Mouse (Mus musculus) CH12.LX (cell line): ENCODE measurements around the gene Srr. TPM values are rescaled to one million over a fixed set of nuclear protein-coding genes. Genes with fewer than 3 reads are reported as not detected.

Experiments
- DNase-seq: peaks from one replicate; pipeline ENCODE4 v3.0.0-alpha.2; 2013; ENCODE audit errors: extremely low read depth
- H3K27ac ChIP-seq: 2 replicates; pipeline ENCODE4 v1.5.1; 2012; ENCODE audit warnings: low read depth, mild to moderate bottlenecking, control low read depth, moderate library complexity; ENCODE audit not compliant: insufficient read depth
- H3K27me3 ChIP-seq: replicated peaks from 2 replicates; pipeline ENCODE3; 2012; ENCODE audit warnings: inconsistent platforms
- H3K36me3 ChIP-seq, 2 experiments: replicated peaks in 1 of 2; 2 replicates each; pipeline versions ENCODE3 to v1.6.1; 2012; ENCODE audit warnings: inconsistent platforms in 1 of 2, low read length in 1 of 2, mild to moderate bottlenecking in 1 of 2, mixed read lengths in 1 of 2, moderate library complexity in 1 of 2; ENCODE audit not compliant: control insufficient read depth in 1 of 2, insufficient read depth in 1 of 2
- H3K4me1 ChIP-seq, 2 experiments: 2 replicates each; pipeline ENCODE4 v1.6.1; 2012; ENCODE audit warnings: inconsistent platforms in 1 of 2, moderate library complexity in 1 of 2; ENCODE audit not compliant: insufficient read depth in 2 of 2, control insufficient read depth in 1 of 2
- H3K4me2 ChIP-seq: 2 replicates; pipeline ENCODE4 v1.6.1; 2012; ENCODE audit warnings: low read depth, mild to moderate bottlenecking, control low read depth; ENCODE audit not compliant: poor library complexity, insufficient read depth, severe bottlenecking
- H3K4me3 ChIP-seq, 3 experiments: fragments of 150-350 bp in 1 of 3; sonication (generic) in 1 of 3; replicated peaks in 1 of 3; 2 replicates each; pipeline versions ENCODE3 to v1.5.1; 2011 to 2012; ENCODE audit warnings: low read depth in 2 of 3, low read length in 2 of 3, mild to moderate bottlenecking in 2 of 3, moderate library complexity in 2 of 3, control low read depth in 1 of 3, improper control_type of control experiment in 1 of 3, inconsistent platforms in 1 of 3, mixed read lengths in 1 of 3; ENCODE audit not compliant: poor library complexity in 1 of 3
- H3K79me2 ChIP-seq: replicated peaks from 2 replicates; pipeline ENCODE4 v1.6.1; 2012; ENCODE audit warnings: mild to moderate bottlenecking, moderate library complexity; ENCODE audit not compliant: control insufficient read depth, poor library complexity, insufficient read depth, severe bottlenecking; ENCODE audit errors: extremely low read depth
- H3K9ac ChIP-seq: 2 replicates; pipeline ENCODE4 v1.6.1; 2012; ENCODE audit warnings: low read depth, mild to moderate bottlenecking, control low read depth, moderate library complexity; ENCODE audit not compliant: insufficient read depth
- H3K9me3 ChIP-seq: replicated peaks from 2 replicates; pipeline ENCODE3; 2012; ENCODE audit warnings: low read length, inconsistent platforms, mixed read lengths
- BHLHE40 ChIP-seq: IDR thresholded peaks from 2 replicates; pipeline ENCODE4 v1.6.1; 2011; ENCODE audit warnings: mild to moderate bottlenecking, low read depth, low read length, improper control_type of control experiment
- CHD2 ChIP-seq: IDR thresholded peaks from 2 replicates; pipeline ENCODE4 v1.6.1; 2011; ENCODE audit warnings: low read length, improper control_type of control experiment
- E2F4 ChIP-seq: IDR thresholded peaks from 2 replicates; pipeline ENCODE4 v1.6.1; 2011; ENCODE audit warnings: low read depth, low read length, improper control_type of control experiment; ENCODE audit not compliant: insufficient replicate concordance
- ELF1 ChIP-seq: IDR thresholded peaks from 2 replicates; pipeline ENCODE4 v1.6.1; 2014; ENCODE audit warnings: low read depth, mild to moderate bottlenecking, inconsistent platforms, low read length, improper control_type of control experiment
- EP300 ChIP-seq: IDR thresholded peaks from 2 replicates; pipeline ENCODE4 v1.6.1; 2011; ENCODE audit warnings: low read length, improper control_type of control experiment
- ETS1 ChIP-seq: conservative IDR thresholded peaks from 2 replicates; pipeline ENCODE4 v1.6.1; 2012; ENCODE audit warnings: low read depth, mild to moderate bottlenecking, inconsistent platforms, low read length, improper control_type of control experiment, moderate library complexity
- HCFC1 ChIP-seq: IDR thresholded peaks from 2 replicates; pipeline ENCODE4 v1.6.1; 2012; ENCODE audit warnings: low read depth, mild to moderate bottlenecking, inconsistent platforms, low read length, improper control_type of control experiment
- IRF4 ChIP-seq: IDR thresholded peaks from 2 replicates; pipeline ENCODE4 v1.6.1; 2014; ENCODE audit warnings: low read depth, mild to moderate bottlenecking, inconsistent platforms, low read length, improper control_type of control experiment
- JUN ChIP-seq: IDR thresholded peaks from 2 replicates; pipeline ENCODE4 v1.6.1; 2011; ENCODE audit warnings: low read depth, mild to moderate bottlenecking, low read length, improper control_type of control experiment, moderate library complexity; ENCODE audit not compliant: insufficient read depth
- JUND ChIP-seq: conservative IDR thresholded peaks from 2 replicates; pipeline ENCODE4 v1.6.1; 2011; ENCODE audit warnings: low read depth, low read length, improper control_type of control experiment
- MAFK ChIP-seq: IDR thresholded peaks from 2 replicates; pipeline ENCODE4 v1.6.1; 2011; ENCODE audit warnings: low read length, improper control_type of control experiment; ENCODE audit not compliant: insufficient replicate concordance
- MAX ChIP-seq: IDR thresholded peaks from 2 replicates; pipeline ENCODE4 v1.6.1; 2011; ENCODE audit warnings: low read length, improper control_type of control experiment
- MEF2A ChIP-seq: IDR thresholded peaks from 2 replicates; pipeline ENCODE4 v1.6.1; 2014; ENCODE audit warnings: low read depth, mild to moderate bottlenecking, inconsistent platforms, low read length, improper control_type of control experiment, borderline replicate concordance
- MXI1 ChIP-seq: IDR thresholded peaks from 2 replicates; pipeline ENCODE4 v1.6.1; 2011; ENCODE audit warnings: mild to moderate bottlenecking, low read depth, low read length, improper control_type of control experiment
- POLR2A ChIP-seq: IDR thresholded peaks from 2 replicates; pipeline ENCODE4 v1.6.1; 2011; ENCODE audit warnings: low read depth, mild to moderate bottlenecking, improper control_type of control experiment, low read length
- RCOR1 ChIP-seq: conservative IDR thresholded peaks from 2 replicates; pipeline ENCODE4 v1.6.1; 2012; ENCODE audit warnings: low read depth, mild to moderate bottlenecking, inconsistent platforms, low read length, improper control_type of control experiment
- TCF12 ChIP-seq: IDR thresholded peaks from 2 replicates; pipeline ENCODE4 v1.6.1; 2014; ENCODE audit warnings: low read depth, mild to moderate bottlenecking, inconsistent platforms, low read length, improper control_type of control experiment
- USF1 ChIP-seq: IDR thresholded peaks from 2 replicates; pipeline ENCODE4 v1.6.1; 2014; ENCODE audit warnings: low read depth, mild to moderate bottlenecking, inconsistent platforms, low read length, improper control_type of control experiment
- ZC3H11A ChIP-seq: IDR thresholded peaks from 2 replicates; pipeline ENCODE4 v1.6.1; 2012; ENCODE audit warnings: low read depth, mild to moderate bottlenecking, inconsistent platforms, low read length, improper control_type of control experiment
- ZMIZ1 ChIP-seq: IDR thresholded peaks from 2 replicates; pipeline ENCODE4 v1.6.1; 2012; ENCODE audit warnings: low read depth, mild to moderate bottlenecking, inconsistent platforms, low read length, improper control_type of control experiment
- dilution Hi-C: fragments of 300-500 bp; cut with MboI; formaldehyde crosslinking; loops from 2 replicates; pipeline ENCODE4 v1.14.3; 2020; ENCODE audit warnings: low sequenced_read_pairs; ENCODE audit not compliant: extremely low pct_unique_long_range_greater_than_20kb, extremely low pct_ligation_motif_present
- in situ Hi-C: fragments of 300-500 bp; cut with MboI; formaldehyde crosslinking; loops from 3 replicates; pipeline ENCODE4 v1.14.3; 2019; ENCODE audit warnings: low sequenced_read_pairs, low pct_ligation_motif_present, low pct_unique_long_range_greater_than_20kb, mixed read lengths
- polyA plus RNA-seq: library from polyadenylated mRNA; unstranded; fragments of >175 nt; gene quantifications from 2 replicates; pipeline ENCODE4 v1.2.1, GENCODE M21; 2012; ENCODE audit warnings: low read depth; ENCODE audit not compliant: insufficient read length
- total RNA-seq, 2 experiments: library from RNA; depleted of rRNA; stranded (reverse); fragments of 300-350 nt in 1 of 2; fragments of >200 nt in 1 of 2; gene quantifications; 2 replicates each; pipeline ENCODE4 v1.2.3; 2012 to 2014

Gene Srr
- total and polyA plus RNA-seq, 3 experiments: 5.7 to 5.9 (median 5.7) TPM

DNA sequence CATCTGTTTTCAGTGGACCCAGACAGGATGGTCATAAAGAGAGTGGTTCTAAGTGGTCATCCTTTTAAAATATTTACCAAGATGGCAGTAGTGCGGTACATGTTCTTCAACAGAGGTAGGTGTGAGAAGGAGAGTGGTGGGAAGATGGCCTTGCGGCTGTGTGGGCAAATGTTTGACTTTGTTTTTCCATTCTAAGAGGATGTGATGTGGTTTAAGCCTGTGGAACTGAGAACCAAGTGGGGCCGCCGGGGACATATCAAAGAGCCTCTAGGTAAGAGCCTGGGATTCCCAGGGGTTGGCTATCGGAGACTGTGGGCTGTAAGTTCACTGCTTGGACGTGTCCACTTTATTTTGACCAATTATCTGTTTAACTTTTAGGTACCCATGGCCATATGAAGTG is 17.9 kb downstream of the Srr start:
- in situ Hi-C loops: no loop called here

DNA sequence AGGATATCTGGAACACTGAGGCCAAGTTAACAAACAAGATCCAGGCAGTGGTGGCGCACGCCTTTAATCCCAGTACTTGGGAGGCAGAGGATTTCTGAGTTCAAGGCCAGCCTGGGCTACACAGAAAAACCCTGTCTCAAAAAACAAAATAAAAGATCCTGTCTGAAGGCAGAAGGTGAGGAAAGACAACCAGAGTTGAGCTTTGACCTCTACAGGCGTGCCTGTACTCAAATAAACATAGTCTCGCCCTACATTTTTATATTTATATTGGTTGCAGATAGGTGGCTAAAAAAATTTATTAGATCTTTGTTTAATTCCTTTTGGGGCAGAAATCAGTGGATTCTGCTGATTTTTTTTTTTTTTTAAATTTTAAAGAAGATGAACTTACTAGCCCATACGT is 23.3 kb downstream of the Srr start:
- H3K27ac ChIP-seq: no peak overlapping the region
- no peak for DNase-seq
- no peaks in the 10 kb centered on the region for H3K27me3 ChIP-seq
- in situ Hi-C loops: no loop called here
- TF ChIP-seq ZMIZ1 (0 out of 2 replicates have a peak, but pooled peaks have one; percentile 29), JUN (no peak)
- H3K79me2 ChIP-seq: peaks cover 59% of the 10 kb centered on the region
- H3K9me3 ChIP-seq: no peaks in the 10 kb centered on the region
- dilution Hi-C loops: no loop called here
- H3K36me3 ChIP-seq: peaks cover 69 to 83% of the 10 kb centered on the region in 2 experiments
- no peak overlapping the region for H3K4me2 ChIP-seq
- H3K4me3 ChIP-seq: no peak overlapping the region
- no peak overlapping the region for H3K9ac ChIP-seq
- H3K4me1 ChIP-seq: peaks cover 8 to 73% of the 10 kb centered on the region in 2 experiments; a peak in 3 of 4 replicates

More for the DNA sequence above, 17.9 kb downstream of the Srr start:
- peaks cover 18% of the 10 kb centered on the region for H3K79me2 ChIP-seq
- H3K9me3 ChIP-seq: no peaks in the 10 kb centered on the region
- no peaks in the 10 kb centered on the region for H3K27me3 ChIP-seq
- no peak overlapping the region for H3K9ac ChIP-seq
- peak; percentile 54 for DNase-seq
- peaks cover 7 to 52% of the 10 kb centered on the region in 2 experiments; a peak in 3 of 4 replicates for H3K4me1 ChIP-seq
- dilution Hi-C loops: no loop called here
- H3K27ac ChIP-seq: no peak overlapping the region
- peak; percentile 78; the same call in 1 of the 2 replicates for TF ChIP-seq MAFK
- peak; percentile 81 for TF ChIP-seq IRF4
- TF ChIP-seq EP300: peak; percentile 83
- no peak for TF ChIP-seq MAX
- TF ChIP-seq USF1: no peak
- TF ChIP-seq HCFC1: no peak
- no peak for TF ChIP-seq BHLHE40
- no peak for TF ChIP-seq ZC3H11A
- no peak; the same call in 1 of the 2 replicates for TF ChIP-seq MEF2A
- TF ChIP-seq MXI1: 0 out of 2 replicates have a peak, but pooled peaks have one; percentile 11
- TF ChIP-seq ELF1: no peak
- no peak for TF ChIP-seq RCOR1
- peak; percentile 51 for TF ChIP-seq ETS1
- no peak for TF ChIP-seq JUND
- TF ChIP-seq TCF12: 0 out of 2 replicates have a peak, but pooled peaks have one; percentile 41
- peak; percentile 65; the same call in 1 of the 2 replicates for TF ChIP-seq JUN
- peak; percentile 39; the same call in 1 of the 2 replicates for TF ChIP-seq POLR2A
- TF ChIP-seq E2F4: no peak
- TF ChIP-seq CHD2: no peak
- H3K4me2 ChIP-seq: no peak overlapping the region
- no peak overlapping the region for H3K4me3 ChIP-seq
- H3K36me3 ChIP-seq: peaks cover 74 to 86% of the 10 kb centered on the region in 2 experiments
